Mouse (Mus musculus) E14TG2a.4 (cell line): ENCODE results near the gene Ifi206.

ENCODE experiments used
- CTCF ChIP-seq: conservative IDR thresholded peaks from 2 replicates; pipeline ENCODE4 v1.5.1; 2014; ENCODE audit warnings: low read length
- NANOG ChIP-seq: IDR thresholded peaks from 2 replicates; pipeline ENCODE4 v1.6.1; 2014; ENCODE audit warnings: borderline replicate concordance, low read length, mixed read lengths
- POU5F1 ChIP-seq: IDR thresholded peaks from 2 replicates; pipeline ENCODE4 v1.6.1; 2014; ENCODE audit warnings: low read length, borderline replicate concordance

DNA sequence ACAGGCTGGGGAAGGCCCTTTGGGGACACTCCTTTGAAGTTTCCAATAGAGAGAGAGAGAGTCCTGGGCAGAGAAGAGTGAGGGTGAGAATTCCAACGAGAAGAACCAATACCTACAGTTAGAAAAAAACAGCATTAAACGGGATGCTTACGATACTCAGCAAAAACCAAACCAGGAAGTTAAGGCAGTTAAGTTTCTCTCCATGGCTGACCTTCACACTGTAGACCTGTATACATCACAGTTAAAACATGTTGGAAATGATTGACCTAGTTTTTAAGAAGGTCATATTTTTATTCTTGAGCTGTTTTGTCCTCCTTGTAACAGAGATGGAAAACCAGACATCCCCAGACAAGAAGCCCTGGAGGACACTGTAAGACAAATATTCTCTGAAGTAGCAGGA, 72.3 kb downstream of the Ifi206 start:
- TF ChIP-seq CTCF (no peak), POU5F1 (no peak), NANOG (no peak)
